Mouse (Mus musculus): Measurements from ENCODE around the gene Leprot.

The Leprot gene

GRCm38 (mm10) chr4:101664766-101665165 is 17.2 kb downstream of the Leprot start:
- DNase-seq (ENCODE audit: low spot score): no peak

- DNase-seq (ENCODE audit: low spot score): no peak
Measured at GRCm38 (mm10) chr4:101669161-101669560, 21.6 kb downstream of the Leprot start.

GRCm38 (mm10) chr4:101669811-101670210 is 22.3 kb downstream of the Leprot start:
- DNase-seq (ENCODE audit: low spot score): no peak

GRCm38 (mm10) chr4:101674790-101675189 is 27.3 kb downstream of the Leprot start:
- no peak for DNase-seq (ENCODE audit: low spot score)

GRCm38 (mm10) chr4:101675726-101676125 is 28.2 kb downstream of the Leprot start:
- peak; percentile 32 for DNase-seq (ENCODE audit: low spot score)

- no peak for DNase-seq (ENCODE audit: low spot score)
Measured at GRCm38 (mm10) chr4:101682620-101683019, 35.1 kb downstream of the Leprot start.

- DNase-seq (ENCODE audit: low spot score): peak; percentile 45
Measured at GRCm38 (mm10) chr4:101683086-101683485, 35.6 kb downstream of the Leprot start.

- no peak for DNase-seq (ENCODE audit: low spot score)
Measured at GRCm38 (mm10) chr4:101684821-101685220, 37.3 kb downstream of the Leprot start.

- no peak for DNase-seq (ENCODE audit: low spot score)
Measured at GRCm38 (mm10) chr4:101686227-101686810, 38.8 kb downstream of the Leprot start.

- no peak for DNase-seq (ENCODE audit: low spot score)
Measured at GRCm38 (mm10) chr4:101689241-101689640, 41.7 kb downstream of the Leprot start.

GRCm38 (mm10) chr4:101689645-101690044 is 42.1 kb downstream of the Leprot start:
- no peak for DNase-seq (ENCODE audit: low spot score)

- DNase-seq (ENCODE audit: low spot score): no peak
Measured at GRCm38 (mm10) chr4:101692892-101693291, 45.4 kb downstream of the Leprot start.

- peak; percentile 13 for DNase-seq (ENCODE audit: low spot score)
Measured at GRCm38 (mm10) chr4:101694529-101694928, 47.0 kb downstream of the Leprot start.

- no peak for DNase-seq (ENCODE audit: low spot score)
Measured at GRCm38 (mm10) chr4:101697236-101697635, 49.7 kb downstream of the Leprot start.

GRCm38 (mm10) chr4:101699423-101699822 is 51.9 kb downstream of the Leprot start:
- DNase-seq (ENCODE audit: low spot score): peak; percentile 14

GRCm38 (mm10) chr4:101700892-101701640 is 53.5 kb downstream of the Leprot start:
- no peak for DNase-seq (ENCODE audit: low spot score)

GRCm38 (mm10) chr4:101705325-101705724 is 57.8 kb downstream of the Leprot start:
- DNase-seq (ENCODE audit: low spot score): no peak

- DNase-seq (ENCODE audit: low spot score): no peak
Measured at GRCm38 (mm10) chr4:101707234-101707633, 59.7 kb downstream of the Leprot start.

- DNase-seq (ENCODE audit: low spot score): no peak
Measured at GRCm38 (mm10) chr4:101707953-101708352, 60.4 kb downstream of the Leprot start.
